Comparison of ENCODE assay signal across 25 mouse cellular contexts in the genomic region with DNA sequence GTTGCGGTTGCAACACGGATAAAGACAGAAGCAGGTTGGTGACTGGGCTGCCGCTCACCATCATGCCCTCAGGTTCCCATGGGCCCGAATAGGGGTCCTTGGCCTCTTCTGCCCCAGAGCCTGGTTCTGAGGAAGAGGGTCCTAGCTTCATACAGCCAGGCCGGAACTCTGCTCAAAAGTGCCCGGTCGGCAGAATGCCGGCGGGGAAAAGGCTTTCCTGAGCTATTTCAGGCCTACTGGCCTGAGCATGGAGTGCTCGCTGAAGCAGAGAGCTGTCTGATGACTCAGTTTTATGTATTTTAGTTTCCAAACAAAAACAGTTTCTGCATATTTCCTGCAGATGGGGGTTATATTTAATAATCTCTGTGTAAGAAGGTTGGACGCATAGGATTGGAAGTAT.
"Had no signal": no experiment of that assay in that cellular context is flagged by ENCODE, and none has a peak within 500 bp of the region (broad histone marks: within the 10 kb centered on the region; RNA-seq: fewer than 3 reads in every experiment).

No protein-coding gene starts in this region.

- H3K4me2 ChIP-seq: heart, embryonic 12.5 days; hindbrain, embryonic 12.5 days; hindbrain, embryonic 14.5 days; intestine, embryonic 15.5 days; kidney, embryonic 15.5 days; limb, embryonic 15.5 days; liver, embryonic 12.5 days had no signal

- H3K9ac ChIP-seq: heart, embryonic 12.5 days; hindbrain, embryonic 12.5 days; hindbrain, embryonic 14.5 days; intestine, embryonic 15.5 days; kidney, embryonic 15.5 days; limb, embryonic 13.5 days; limb, embryonic 15.5 days; liver, embryonic 12.5 days; liver, embryonic 14.5 days had no signal

- DNase-seq: gastrocnemius, postnatal 25 days; heart, adult 18-20 months; heart, postnatal 10 days; heart, postnatal 4 days; kidney, adult 18-20 months; kidney, adult 8-10 months; kidney, postnatal 14 days; kidney, postnatal 36 days; layer of hippocampus, postnatal 36 days; left cerebral cortex, postnatal 4 days; lung, adult 18-20 months had no signal

- H3K36me3 ChIP-seq: heart, embryonic 10.5 days; heart, embryonic 12.5 days; hindbrain, embryonic 10.5 days; hindbrain, embryonic 12.5 days; intestine, embryonic 15.5 days; kidney, embryonic 15.5 days; limb, embryonic 15.5 days; liver, embryonic 12.5 days had no signal

- ATAC-seq: inflammation-experienced regulatory T-cells, adult 6 months; intestine, embryonic 15.5 days; intestine, postnatal 0 days; liver, embryonic 12.5 days had no signal

- H3K4me1 ChIP-seq: heart, embryonic 10.5 days; heart, embryonic 12.5 days; hindbrain, embryonic 12.5 days; intestine, embryonic 15.5 days; liver, embryonic 12.5 days had no signal

- H3K27ac ChIP-seq: heart, embryonic 10.5 days; hindbrain, embryonic 10.5 days; hindbrain, embryonic 12.5 days; hindbrain, embryonic 14.5 days; intestine, embryonic 15.5 days; kidney, embryonic 15.5 days; kidney, postnatal 0 days; limb, embryonic 13.5 days; limb, embryonic 15.5 days; liver, embryonic 12.5 days; liver, embryonic 14.5 days had no signal

- H3K9me3 ChIP-seq: heart, embryonic 10.5 days; intestine, embryonic 15.5 days; kidney, embryonic 15.5 days; limb, embryonic 15.5 days had no signal

- H3K4me3 ChIP-seq: heart, embryonic 10.5 days; heart, embryonic 12.5 days; hindbrain, embryonic 10.5 days; hindbrain, embryonic 12.5 days; intestine, embryonic 15.5 days; kidney, embryonic 15.5 days; limb, embryonic 13.5 days; limb, embryonic 15.5 days; liver, embryonic 12.5 days had no signal

- H3K27me3 ChIP-seq: heart, embryonic 12.5 days; intestine, embryonic 15.5 days; kidney, embryonic 15.5 days; limb, embryonic 13.5 days; limb, embryonic 15.5 days; liver, embryonic 12.5 days had no signal
